Mouse (Mus musculus): ENCODE measurements around the gene 2310030G06Rik.

DNA sequence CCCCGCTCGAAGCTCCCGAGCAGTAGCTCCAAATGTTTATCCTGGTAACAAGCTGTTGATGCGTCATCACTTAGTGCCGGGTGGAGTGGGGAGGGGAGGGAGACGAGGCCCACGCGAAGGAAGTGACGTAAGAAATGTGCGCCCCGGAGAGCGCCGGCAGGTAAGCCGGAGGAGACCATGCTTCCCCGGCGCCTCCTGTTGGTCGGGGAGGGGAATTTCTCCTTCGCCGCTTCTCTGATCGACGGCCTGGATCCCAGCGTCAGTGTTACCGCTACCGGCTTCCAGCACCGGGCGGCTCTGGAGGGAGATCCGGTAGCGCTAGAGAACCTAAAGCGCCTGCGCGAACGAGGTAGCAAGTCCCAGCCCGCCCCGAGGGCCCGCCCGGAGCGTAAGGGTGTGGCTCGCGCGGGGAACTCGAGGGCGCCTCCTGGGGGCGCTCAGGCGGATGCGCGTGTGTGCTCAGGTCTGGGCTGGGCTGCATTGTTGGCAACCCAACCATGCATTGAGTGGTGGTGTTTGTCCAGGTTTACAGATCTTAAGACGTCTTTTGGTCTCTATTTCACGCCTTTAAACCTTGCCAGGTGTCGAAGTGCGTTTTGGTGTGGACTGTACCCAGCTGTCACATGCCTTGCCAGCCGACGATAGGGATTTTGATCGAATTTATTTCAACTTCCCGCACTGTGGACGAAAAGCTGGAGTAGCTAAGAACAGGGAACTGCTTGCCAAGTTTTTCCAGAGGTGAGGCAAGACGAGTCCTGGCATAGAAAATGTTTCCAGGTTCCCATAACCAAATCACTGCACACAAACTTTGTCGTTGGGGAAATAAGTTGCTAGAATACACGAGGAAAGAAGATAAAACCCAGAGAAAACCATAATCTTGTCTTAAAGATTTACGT is 22.0 kb upstream of the 2310030G06Rik start, which contains the start of gene Fdxacb1:
- peak; percentile 56 for TF ChIP-seq CTCF (conservative IDR thresholded peaks at IDR 0.05; ENCODE audit: low read length)
- TF ChIP-seq POU5F1 (IDR thresholded peaks at IDR 0.05; ENCODE audit: borderline replicate concordance, low read length), result no peak
